Mouse (Mus musculus) bone marrow macrophage, adult 2 months (primary cell): ENCODE results near the gene Tcf12. TPM values are rescaled to one million over a fixed set of nuclear protein-coding genes. Genes with fewer than 3 reads are reported as not detected.

ENCODE experiments used
- H3K27ac ChIP-seq: 2 replicates; pipeline ENCODE4 v1.5.1; 2012; ENCODE audit warnings: low read depth, low read length; ENCODE audit not compliant: insufficient read depth
- H3K4me1 ChIP-seq: 2 replicates; pipeline ENCODE4 v1.6.1; 2012; ENCODE audit warnings: low read length; ENCODE audit not compliant: control insufficient read depth, insufficient read depth
- H3K4me3 ChIP-seq: 2 replicates; pipeline ENCODE4 v1.5.1; 2012; ENCODE audit warnings: mild to moderate bottlenecking, low read length, moderate library complexity; ENCODE audit not compliant: insufficient read depth
- CTCF ChIP-seq: IDR thresholded peaks from 2 replicates; pipeline ENCODE4 v1.5.1; 2012; ENCODE audit warnings: low read depth, mild to moderate bottlenecking, low read length, moderate library complexity
- POLR2A ChIP-seq: IDR thresholded peaks from 2 replicates; pipeline ENCODE4 v1.6.1; 2012; ENCODE audit warnings: mild to moderate bottlenecking, low read depth, low read length, borderline replicate concordance
- polyA plus RNA-seq: library from polyadenylated mRNA; stranded (reverse); fragments of >200 nt; gene quantifications from 2 replicates; pipeline ENCODE4 v1.2.4, GENCODE M21; 2012; ENCODE audit not compliant: missing spikeins, insufficient read depth, insufficient read length

Gene Tcf12
- polyA plus RNA-seq, 1 experiment = 30.8 TPM

- H3K27ac ChIP-seq = no peak overlapping the region
Measured at GRCm38 (mm10) chr9:71803281-71803680, 308.4 kb downstream of the Tcf12 start.

GRCm38 (mm10) chr9:71799598-71799997 is 312.1 kb downstream of the Tcf12 start:
- Histone ChIP-seq H3K4me3 (no peak overlapping the region), H3K4me1 (no peaks in the 10 kb centered on the region), H3K27ac (no peak overlapping the region)
- TF ChIP-seq POLR2A = no peak
- TF ChIP-seq CTCF = no peak

More at GRCm38 (mm10) chr9:71803281-71803680, 308.4 kb downstream of the Tcf12 start:
- TF ChIP-seq CTCF = no peak
- no peak for TF ChIP-seq POLR2A
- Histone ChIP-seq H3K4me1 (peaks cover 8% of the 10 kb centered on the region), H3K4me3 (no peak overlapping the region)

GRCm38 (mm10) chr9:71798176-71798575 is 313.5 kb downstream of the Tcf12 start:
- Histone ChIP-seq H3K4me1 (no peaks in the 10 kb centered on the region), H3K27ac (no peak overlapping the region), H3K4me3 (no peak overlapping the region)
- TF ChIP-seq POLR2A = no peak
- TF ChIP-seq CTCF = no peak

Other genes with a start within 250 kb of the Tcf12 start
- 17.5 and 19.2 TPM in 2 replicates for gene Zfp280d, start 163.0 kb upstream of the Tcf12 start, polyA plus RNA-seq